9 mouse cellular contexts compared by ENCODE assay signal in the genomic region with DNA sequence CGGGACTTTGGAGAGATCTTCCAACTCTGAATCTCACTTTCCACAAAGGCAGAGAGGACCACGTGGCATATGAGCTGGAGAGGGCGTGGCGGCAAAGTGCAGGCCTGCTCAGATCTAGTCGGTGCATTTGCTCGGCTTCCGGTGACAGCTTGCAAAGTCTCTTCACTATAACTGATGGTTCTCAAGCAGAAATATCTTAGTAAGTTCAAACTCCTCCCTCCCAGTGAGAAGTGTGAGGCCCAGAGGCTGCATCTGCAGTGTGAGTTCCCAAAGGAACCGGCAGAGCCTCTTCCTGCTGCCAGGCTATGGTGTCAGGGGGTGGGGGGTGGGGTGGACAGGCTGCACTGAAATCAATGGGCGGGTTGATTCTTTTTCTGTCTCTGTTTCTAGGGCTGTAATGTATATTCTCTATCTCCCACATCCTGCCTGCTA.
DNase-seq lines count a peak whose midpoint lies in the region; ATAC-seq and TF ChIP-seq lines count a peak whose summit lies in the region.
"Had no signal": no experiment of that assay in that cellular context is flagged by ENCODE, and none has a peak within 500 bp of the region (broad histone marks: within the 10 kb centered on the region; RNA-seq: fewer than 3 reads in every experiment).

No protein-coding gene starts in this region.

- H3K27ac ChIP-seq in heart, postnatal 0 days (ENCODE audit: low read depth): peak overlapping the region; percentile 82

- ATAC-seq in heart, postnatal 0 days (ENCODE audit: insufficient read depth, low read depth): peak; percentile 53

- no peaks in the 10 kb centered on the region for H3K27me3 ChIP-seq in heart, postnatal 0 days (ENCODE audit: control insufficient read depth, insufficient read depth, low read length)
- H3K27me3 ChIP-seq: CH12.LX had no signal

- 7% methylated on average over 9 of the region's 9 CpGs for WGBS in heart, postnatal 0 days

- no peaks in the 10 kb centered on the region for H3K9me3 ChIP-seq in heart, postnatal 0 days (replicated peaks; ENCODE audit: control insufficient read depth, low read length)

- H3K9ac ChIP-seq in heart, postnatal 0 days (replicated peaks; ENCODE audit: low read depth, low read length): peak overlapping the region; percentile 30; the same call in 1 of the 2 replicates

- DNase-seq in gastrocnemius, postnatal 14 days: peak; percentile 28
- DNase-seq in gastrocnemius, adult 8-10 months (ENCODE audit: low spot score in 2 of 2): no peak
- DNase-seq in brain, adult 2 months (ENCODE audit: low read depth, low spot score): peak; percentile 89
- peak; percentile 62 for DNase-seq in heart, postnatal 0 days (ENCODE audit: low spot score)
- peak; percentile 65 for DNase-seq in liver
- peak; percentile 31 for DNase-seq in retina, postnatal 1 day
- no peak for DNase-seq in layer of hippocampus, adult 8-10 months (ENCODE audit: low spot score in 2 of 2)
- DNase-seq in urinary bladder, postnatal 4 days (ENCODE audit: low spot score in 2 of 2): no peak

- H3K4me2 ChIP-seq in heart, postnatal 0 days (ENCODE audit: low read depth, low read length): peak overlapping the region; percentile 38; the same call in 1 of the 2 replicates

- H3K4me3 ChIP-seq in heart, postnatal 0 days (ENCODE audit: low read depth, low read length): no peak overlapping the region

- intact Hi-C loops in gastrocnemius, postnatal 14 days (cut with DNase I; ENCODE audit: low total_unique reads): loop anchor here (10.0 kb wide), 1 partner anchor 186 kb away; no protein-coding TSS in a partner anchor

- TF ChIP-seq EP300 in heart, postnatal 0 days (IDR thresholded peaks at IDR 0.05; ENCODE audit: low read depth): no peak

- TF ChIP-seq CTCF in heart, postnatal 0 days (IDR thresholded peaks at IDR 0.05; ENCODE audit: low read depth): no peak

- H3K36me3 ChIP-seq in heart, postnatal 0 days (replicated peaks; ENCODE audit: control insufficient read depth, insufficient read depth, low read length): no peaks in the 10 kb centered on the region

- peaks cover 57% of the 10 kb centered on the region for H3K4me1 ChIP-seq in heart, postnatal 0 days (ENCODE audit: control insufficient read depth, insufficient read depth)

Comparison
In these comparisons a context has a peak if more than half of its experiments do, and no peak if none do; other contexts are left out.
1. DNase-seq: peak in gastrocnemius, postnatal 14 days (single experiment), brain, adult 2 months (single experiment), heart, postnatal 0 days (single experiment), liver (single experiment) and retina, postnatal 1 day (single experiment); none in gastrocnemius, adult 8-10 months (0 of 2), layer of hippocampus, adult 8-10 months (0 of 2) and urinary bladder, postnatal 4 days (0 of 2).